Mouse (Mus musculus): ENCODE data around the gene Nepro.

Nepro gene

DNA sequence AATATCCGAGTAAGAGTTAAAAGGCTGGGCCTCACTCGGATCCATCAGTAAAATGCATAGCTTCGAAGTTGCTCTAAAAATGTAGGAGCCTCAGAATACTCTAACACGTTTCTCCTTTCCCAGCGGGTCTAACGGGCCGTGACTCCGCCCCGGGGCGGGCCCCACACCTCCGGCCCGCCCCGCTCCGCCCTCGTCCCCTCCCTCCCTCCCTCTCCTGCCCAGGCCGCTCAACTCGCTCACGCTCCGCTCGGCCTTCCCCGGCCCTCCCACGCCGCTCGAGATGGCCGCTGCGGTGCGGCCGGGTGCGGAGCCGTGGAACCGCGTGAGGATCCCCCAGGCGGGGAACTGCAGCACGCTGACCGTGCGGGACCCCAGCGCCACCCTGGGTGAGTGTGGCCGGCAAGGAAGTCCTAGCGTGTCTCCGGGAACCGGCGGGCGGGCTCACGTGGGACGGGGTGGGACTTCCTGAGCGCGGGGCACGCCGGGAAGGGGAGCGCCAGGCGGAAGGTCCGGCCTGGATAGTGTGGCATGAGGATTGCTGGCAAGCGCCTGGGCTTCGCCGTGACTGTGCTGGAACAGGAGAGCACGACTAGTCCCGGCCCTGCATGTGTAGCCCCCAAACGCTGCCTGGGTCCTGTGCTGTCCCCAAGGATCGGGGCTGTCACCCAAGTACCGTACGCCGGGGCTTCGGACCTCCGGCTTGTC lies at the start of gene Nepro:
TSS of gene Nepro (plus strand) at position 219 of the 705 bp plus-strand sequence.
- DNase-seq (ENCODE audit: low spot score) = peak; percentile 87

DNA sequence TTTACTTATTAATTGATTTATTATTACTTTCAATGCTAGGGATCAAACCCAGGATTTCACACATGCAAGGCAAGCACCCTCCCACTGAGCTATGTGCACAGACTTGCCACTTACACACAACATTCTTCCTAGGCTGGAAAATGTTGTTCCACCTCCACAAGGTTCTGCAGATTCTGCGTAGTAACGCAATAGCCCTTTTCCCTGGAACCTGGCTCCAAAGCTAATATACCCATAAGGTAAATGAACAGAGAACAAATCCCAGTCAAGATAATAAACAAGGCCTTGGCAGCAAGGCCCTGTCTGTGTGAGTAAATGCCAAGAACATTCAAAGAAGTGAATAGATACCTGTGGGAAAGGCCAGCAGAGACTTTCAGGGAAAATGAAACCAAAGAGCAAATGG lies 47.7 kb upstream of the Nepro start:
- no peak for DNase-seq (ENCODE audit: low spot score)

DNA sequence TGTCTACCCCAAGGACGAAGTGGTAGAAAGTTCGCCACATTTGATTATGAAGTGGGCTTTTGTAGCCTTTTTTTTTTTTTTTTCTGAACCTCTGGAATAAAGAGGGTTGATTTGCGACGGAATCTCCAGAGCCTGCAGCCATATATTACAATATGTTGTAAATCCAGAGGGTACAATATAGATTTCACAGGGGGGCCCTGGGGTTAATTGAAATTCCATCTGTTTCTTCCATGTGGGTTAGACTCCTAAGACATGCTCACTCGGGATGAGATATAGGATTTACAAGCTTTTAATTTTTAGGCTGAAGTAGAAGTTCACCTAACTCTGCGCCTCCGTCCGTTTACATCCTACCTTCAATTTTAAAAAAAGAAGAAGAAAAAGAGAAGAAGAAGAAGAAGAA lies 45.0 kb upstream of the Nepro start:
- DNase-seq (ENCODE audit: low spot score) = no peak

DNA sequence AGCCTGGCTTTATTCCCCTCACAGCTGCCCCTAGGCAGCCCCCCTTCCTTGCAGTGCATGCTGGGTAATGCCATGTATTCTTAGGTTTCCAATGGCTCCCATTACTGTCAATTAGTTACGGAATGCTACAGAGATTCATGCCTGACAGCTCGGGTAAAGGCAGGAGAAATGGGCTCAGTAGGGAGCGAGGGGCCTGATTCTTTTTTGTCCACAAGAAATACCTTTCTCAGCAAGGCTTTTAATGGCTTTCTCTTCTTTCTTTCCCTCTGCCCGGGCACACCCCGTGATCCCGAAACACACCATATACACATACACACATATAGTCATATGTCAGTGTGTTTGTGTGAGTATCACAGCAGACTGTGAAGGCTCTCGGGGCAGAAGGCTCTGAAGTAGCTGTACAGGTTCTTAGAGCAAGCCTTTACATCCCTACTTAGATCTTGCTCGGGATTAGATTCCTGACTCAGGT lies 44.6 kb upstream of the Nepro start:
- DNase-seq (ENCODE audit: low spot score) = no peak

DNA sequence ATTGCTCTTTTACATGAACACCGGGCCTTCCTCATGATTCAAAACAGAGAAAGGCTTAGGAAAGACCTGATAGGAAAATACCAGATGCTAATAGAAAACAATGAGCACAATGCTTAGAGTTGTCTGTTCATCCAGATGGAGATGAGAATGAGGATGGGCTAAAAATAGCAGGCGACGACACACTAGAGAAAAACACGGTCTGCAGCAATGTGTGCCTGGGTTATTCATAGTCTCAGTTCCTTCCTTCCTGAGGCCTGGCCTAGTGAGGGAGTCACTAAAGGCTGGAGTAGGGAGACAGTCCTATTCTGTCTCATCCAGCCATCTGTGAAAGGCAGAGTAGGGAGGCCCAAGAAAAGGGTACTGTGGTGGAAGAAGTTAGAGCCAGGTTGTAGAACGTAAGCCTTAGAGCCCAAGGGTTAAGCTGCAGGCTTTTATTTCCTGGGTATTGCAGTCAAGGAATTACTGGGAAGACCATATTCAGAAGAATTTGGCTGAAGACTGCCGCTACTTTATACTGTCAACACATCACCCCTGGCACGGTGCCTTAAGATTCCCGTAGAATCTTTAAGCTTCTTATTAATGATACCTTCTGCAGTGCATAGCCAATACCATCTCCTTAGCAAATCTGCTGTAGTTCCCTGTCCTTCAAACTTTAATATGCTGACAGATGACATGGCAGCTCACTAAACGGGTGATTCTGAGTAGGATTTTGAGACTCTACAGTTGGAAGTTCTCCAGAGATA lies 43.2 kb upstream of the Nepro start:
- DNase-seq (ENCODE audit: low spot score) = no peak

DNA sequence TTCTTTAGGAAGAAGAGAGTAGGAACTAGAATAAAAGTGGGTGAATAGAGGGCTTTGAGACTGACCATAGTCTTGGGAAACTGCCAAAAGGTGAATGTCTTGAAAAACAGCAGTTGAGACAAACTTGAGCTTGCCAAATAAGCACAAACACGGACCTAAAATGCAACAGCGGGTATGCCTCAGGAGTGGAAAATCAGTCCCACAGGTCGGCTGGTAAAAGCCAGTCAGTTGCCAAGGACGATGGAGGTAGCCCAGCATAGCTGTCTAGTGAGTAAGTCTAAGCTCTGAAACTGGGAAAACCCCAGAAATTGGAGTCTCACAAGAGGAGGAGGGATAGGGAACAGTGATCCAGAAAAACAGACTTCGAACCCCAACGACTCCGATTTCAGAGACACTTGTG lies 39.5 kb upstream of the Nepro start:
- no peak for DNase-seq (ENCODE audit: low spot score)

DNA sequence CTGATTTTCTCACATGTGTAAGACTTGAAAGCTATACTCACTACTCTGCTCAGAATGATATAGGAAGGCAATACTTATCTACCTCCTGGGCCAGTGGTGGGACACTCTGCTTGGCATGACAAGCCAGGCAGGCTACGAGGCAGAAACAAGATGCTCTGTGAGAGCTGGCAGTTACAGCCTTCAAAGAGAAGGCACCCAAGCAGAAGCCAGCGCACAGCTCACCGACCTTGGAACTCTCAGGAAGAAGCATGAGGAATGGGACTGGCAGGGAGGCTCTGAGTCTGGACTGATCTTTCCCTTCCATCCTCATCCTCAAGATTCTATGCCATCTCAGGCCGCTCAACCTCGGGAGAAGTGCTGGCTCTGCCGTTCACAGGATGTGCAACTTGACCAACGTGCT lies 38.7 kb upstream of the Nepro start:
- DNase-seq (ENCODE audit: low spot score) = no peak

DNA sequence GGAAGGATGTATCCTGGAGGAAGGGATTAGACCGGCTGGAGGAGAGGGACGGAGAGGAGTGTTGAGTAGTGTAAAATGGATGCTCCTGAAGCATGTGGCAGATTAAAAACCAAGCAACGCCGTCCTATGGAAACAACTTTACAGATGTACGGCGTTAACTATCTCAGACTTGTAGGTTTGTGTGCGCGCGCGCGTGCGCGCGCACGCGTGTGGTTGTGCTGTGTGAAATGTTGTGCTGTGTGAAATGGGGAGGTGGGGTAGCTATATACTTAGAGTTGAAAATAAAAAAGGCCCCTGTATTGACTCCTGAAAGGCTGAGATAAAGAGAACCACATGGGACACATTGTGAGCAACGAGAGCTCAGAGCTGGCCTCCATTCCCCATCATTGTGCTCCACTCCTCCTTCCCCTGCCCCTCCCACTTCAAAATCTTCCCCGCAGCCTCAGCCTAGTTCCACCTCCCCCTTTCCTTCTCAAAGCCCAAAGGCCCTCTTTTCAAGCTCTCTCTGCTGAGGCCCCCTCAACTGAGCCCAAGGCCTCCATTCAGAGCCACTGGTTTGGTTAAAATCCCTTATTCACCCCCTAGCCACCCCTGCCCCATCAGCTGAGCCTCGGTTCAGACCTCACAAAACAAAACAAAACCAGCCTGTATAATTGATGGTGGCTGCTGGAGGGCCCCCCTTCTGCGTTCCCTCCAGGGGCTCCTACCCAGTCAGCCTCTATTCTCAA lies 36.9 kb upstream of the Nepro start:
- DNase-seq (ENCODE audit: low spot score) = no peak

DNA sequence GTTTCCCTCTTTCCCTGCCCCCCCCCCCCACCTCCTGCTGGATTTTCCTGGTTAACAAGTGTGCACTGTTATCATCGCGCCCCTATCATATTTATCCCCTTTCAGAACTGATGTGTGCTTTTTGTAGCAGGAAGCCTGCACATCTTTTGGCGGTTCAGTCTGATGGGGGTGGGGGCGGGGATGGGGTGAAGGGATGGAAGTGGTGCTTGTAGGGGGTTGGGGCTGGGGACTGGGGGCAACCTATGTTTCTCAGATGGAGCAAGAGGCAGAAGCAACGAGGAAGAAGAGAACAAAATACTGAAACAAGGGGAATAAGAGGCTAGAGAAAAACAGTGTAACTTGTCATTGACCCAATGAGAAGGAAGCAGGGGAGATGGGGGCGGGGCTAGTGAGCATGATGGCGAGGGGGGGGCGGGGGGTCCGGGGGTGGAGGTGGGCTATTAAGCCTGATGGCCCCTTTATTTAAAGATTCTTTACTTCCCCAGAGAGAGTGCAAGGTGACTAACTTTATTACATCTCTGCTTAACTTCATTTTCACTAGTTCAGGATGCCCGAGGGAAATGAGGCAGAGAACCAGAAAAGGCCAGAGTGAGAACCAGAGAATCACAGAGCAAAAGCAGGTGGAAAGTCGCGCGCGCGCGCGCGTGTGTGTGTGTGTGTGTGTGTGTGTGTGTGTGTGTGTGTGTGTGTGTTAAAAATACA lies 36.2 kb upstream of the Nepro start:
- DNase-seq (ENCODE audit: low spot score) = no peak

DNA sequence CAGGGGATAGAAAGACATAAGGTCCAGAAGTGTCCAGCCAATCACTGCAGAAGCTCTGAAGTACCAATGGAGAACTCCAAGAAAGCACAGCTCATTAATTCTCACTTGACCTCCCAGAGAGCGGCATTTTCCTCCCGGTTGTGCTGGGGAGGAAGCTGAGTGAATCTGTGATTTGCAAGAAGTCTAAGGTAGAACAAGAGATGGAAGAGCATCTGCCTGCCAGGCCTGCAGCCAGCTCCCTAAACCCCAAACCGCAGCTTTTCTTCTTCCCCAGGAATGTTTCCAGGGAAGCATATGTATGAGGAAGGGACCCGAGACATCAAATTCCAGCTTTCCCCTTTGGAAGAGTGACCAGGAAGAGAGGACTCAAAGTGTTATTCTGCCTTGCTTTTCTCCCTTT lies 35.6 kb upstream of the Nepro start:
- DNase-seq (ENCODE audit: low spot score) = no peak

DNA sequence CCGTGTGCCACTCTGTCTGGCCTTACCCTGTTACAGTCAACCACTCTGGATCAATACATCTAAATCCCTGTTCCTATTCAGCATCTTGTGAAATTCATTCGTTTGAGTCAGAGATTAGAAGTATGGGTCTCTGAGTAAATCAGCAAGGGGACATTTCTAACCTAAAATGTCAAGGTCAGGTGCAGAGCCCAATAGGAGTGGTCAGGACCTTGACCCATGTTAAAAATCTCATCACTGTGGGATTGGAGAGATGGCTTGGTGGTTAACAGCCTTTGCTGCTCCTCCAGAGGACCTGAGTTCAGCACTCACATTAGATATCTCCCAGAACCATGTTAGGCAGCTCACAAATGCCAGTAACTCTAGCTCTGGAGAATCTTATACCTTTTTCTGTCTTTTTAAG lies 33.6 kb upstream of the Nepro start:
- DNase-seq (ENCODE audit: low spot score) = no peak

DNA sequence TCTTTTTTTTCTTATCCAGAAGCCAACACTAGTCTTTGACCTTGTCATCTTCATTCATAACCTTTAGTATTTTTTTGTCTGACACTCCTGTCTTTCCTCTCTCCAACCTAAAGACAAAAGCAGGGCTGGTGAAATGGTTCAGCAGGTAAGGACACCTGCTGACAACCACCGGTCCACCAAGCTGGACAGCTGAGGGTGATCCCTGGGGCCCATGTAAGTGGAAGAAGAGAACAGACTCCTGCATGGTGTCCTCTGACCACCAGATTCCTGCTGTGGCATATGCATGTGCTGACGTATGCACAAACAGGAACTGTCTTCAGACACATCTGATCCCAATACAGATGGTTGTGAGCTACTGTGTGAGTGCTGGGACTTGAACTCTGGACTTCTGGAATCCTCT lies 33.0 kb upstream of the Nepro start:
- no peak for DNase-seq (ENCODE audit: low spot score)

DNA sequence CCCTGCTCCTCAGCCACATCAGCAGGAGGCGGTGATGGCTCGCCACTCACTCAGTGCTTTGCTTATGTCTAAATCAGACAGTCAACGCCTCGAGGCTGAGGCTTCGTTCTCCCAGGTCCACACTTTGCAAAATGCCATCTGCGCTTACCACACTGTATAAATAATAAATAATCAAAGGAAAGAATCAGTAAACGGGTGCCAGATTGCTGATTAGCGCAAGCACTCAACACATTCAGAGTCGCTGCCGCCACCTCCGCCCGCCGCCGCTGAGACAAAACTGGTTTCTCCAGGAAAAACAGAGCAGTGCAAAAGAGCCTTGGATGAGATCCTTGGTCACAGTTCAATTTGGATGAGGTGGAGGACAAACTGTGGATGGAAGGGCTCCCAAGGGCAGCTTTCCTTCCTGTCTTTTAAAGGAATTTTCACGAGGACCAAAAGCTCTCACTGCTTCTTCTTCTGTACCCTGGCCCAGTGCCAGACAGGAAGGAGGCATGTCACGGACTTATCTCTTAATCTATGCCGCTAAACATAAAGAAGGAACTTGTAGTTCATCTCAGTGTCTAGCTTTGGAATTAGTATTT lies 32.5 kb upstream of the Nepro start:
- DNase-seq (ENCODE audit: low spot score) = peak; percentile 31

DNA sequence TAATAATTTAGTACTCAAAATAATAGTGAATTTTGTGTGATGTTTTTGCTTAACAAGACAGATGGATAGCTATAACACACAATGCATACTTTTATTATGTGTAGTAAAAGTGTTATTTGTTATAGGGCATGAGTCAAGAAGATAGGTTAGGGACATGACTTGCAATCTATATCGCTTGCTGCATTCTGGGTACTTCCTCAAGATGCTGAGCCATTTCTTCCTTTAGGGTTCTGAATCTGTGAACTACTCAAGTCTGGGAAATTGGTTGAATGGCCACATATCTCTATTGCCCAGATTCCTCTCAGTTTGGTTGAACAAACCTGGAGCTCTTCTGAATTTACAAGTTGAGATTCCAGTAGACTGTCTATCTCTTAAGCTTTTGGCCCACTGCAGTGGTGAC lies 31.6 kb upstream of the Nepro start:
- DNase-seq (ENCODE audit: low spot score) = no peak

DNA sequence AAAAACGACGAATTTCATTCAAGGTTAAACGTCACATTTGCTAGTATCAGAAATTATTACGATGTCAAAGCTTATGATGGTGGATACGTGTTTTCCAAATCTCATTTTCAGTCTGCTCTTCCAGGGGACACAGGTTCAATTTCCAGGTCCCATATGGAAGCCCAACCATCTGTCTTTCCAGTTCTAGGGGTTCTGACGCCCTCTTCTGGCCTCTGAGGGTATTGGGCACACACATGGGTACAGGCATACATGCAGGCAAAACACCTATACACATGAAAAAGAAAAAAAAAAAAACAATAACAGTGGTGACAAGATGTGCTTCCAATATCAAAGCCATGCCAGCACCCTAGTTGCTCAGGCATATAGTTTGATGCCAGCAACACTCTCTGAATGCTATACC lies 30.4 kb upstream of the Nepro start:
- DNase-seq (ENCODE audit: low spot score) = no peak

DNA sequence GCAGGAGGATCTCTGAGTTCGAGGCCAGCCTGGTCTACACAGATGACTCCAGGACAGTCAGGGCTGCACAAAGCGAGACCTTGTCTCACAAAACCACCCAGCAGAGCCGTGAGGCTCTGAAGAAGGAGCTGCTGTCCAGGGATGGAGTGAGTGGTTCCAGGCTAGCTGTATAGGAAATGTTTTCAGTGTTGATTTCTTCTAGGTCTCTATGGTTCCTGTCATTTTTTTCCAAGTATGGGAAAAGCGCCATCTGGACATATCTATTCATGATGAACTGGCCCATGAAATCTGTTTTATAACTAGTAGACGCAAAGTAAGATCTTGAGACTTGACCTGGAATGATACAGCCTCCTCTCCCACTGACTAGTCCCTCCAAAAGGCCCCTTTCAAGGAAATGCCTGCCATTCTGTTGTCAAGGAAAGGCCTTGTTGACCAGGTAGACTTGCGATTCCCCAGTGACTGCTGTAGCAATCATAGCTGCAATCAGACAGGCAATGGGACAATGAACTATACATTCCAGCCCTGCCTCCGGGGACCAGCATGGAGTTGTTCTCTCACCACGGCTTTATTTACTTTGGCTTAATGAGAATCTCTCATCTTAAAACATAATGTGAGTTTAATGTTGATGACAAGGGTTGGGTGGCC lies 28.8 kb upstream of the Nepro start:
- DNase-seq (ENCODE audit: low spot score) = no peak

DNA sequence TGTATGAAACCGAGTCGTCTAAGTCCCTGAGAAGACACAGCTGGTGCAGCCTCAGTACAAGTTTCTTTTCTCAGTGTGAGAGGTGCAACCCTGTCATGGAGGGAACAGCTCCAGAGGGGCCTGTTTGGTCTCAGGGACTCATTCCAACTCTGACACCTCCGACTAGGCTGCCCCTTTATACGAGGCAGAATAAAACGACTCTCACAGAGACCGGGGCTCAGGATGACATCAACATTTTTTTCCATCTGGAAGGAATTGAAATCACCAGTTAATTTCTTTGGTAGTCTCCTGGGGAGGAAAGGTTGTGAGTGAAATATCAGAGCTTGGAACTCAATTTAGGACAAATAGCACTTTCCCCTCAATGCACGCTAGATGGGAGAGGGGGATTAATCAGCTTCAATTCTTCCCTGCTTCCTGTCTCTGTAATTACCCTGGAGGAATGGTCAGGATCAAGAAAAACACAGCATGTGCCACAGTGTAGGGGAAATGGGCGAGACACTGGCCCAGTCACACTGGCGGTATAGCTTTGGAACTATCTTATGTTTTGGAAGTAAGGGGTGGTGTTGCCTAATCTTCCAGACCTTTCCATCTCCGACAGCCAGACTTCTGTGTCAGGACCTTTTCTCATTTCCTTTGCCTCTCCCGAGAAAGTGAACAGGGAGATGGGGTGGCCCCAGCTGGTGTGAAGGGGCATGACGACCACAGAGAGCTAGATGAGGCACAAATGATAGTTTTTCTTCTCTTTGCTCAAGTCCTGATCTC lies 28.1 kb upstream of the Nepro start:
- no peak for DNase-seq (ENCODE audit: low spot score)

DNA sequence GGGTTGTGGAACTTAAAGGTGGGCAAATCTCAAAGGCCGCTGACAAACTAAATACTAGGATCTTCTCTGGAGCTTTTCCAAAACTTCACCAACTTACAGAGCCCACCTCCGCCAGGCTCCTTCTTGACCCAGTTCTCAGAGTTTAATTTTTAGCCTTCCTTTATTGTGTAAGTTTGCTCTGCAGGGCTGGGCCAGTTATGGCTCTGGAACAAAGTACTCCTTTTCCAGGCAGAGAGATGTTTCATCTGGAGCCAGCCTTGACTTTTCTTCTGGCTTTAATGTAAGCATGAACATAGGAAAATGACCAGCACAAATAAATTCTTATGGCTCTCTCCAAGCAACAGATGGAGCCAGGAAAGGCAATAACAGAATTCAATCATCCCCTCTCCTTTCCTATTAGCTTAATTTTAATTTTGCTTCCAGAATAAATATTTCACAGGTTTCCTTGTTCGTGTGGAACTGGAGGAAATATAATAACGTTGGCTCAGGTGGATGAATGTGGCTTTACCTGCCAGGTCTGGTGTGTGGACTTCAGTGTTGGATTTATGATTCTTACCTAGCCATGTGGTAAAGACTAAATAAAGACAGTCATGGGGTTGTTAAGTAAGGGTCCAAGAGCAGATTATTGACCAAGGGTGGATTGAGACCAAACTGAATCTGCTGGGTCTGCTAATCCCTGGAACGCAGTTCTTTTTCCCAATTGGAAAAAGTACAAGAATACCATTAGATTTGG lies 26.5 kb upstream of the Nepro start:
- no peak for DNase-seq (ENCODE audit: low spot score)

DNA sequence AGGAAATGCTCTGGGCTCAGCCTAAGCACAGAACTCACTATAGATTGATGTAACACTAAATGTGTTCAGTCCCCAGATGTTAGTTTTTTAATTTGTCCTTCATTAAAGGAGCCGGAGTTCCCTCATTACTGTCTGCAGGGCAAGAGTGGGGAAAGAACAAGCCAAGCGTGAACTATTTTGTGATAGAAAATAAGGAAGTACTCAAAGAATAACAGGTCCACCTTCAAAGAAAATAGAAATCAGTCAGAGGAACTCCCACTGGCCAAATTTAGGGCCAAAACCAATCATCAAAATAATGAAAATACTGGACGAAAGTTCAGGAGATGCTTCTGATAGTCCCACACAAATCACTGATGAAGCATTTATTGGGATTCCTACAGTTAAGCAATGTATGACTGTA lies 22.9 kb upstream of the Nepro start:
- DNase-seq (ENCODE audit: low spot score) = no peak

DNA sequence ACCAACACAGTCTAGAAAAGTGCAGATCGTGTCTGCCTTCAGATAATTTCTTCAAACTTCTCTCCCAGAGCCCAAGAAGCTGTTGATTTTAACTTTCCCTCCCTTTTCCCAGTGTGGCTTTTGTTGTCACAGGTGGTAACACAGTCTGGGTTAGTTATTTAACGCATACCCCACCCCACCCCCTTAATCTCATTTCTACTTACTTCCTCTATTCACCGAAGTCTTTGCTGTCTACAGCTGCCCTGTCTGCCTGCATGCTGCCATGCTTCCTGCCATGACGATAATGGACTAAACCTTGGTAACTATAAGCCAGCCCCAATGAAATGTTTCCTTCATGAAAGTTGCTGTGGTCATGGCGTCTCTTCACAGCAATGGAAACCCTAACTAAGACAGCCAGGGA lies 21.8 kb upstream of the Nepro start:
- DNase-seq (ENCODE audit: low spot score) = no peak
